Mouse (Mus musculus): ENCODE results near the gene Kcnf1.

GRCm38 (mm10) chr12:17183788-17184187 is 7.1 kb upstream of the Kcnf1 start:
- no peak for TF ChIP-seq POLR2A (IDR thresholded peaks at IDR 0.05; ENCODE audit: insufficient read depth, low read length)
- TF ChIP-seq EP300 (IDR thresholded peaks at IDR 0.05; ENCODE audit: insufficient read depth, low read depth, low read length): no peak

Measured in ES-Bruce4 (cell line).